Mouse (Mus musculus): ENCODE measurements at regions not wholly inside any gene's neighbourhood (a gene's known extent, or its start where the extent isn't known, plus 50 kb on each side); places are given as distances from the start of the nearest gene placed in this dataset.

GRCm38 (mm10) chr8:89150952-89151351, 107.0 kb upstream of the Sall1 start:
- DNase-seq: no peak

- no peak for DNase-seq
Observed at GRCm38 (mm10) chr8:89141529-89142235, 97.7 kb upstream of the Sall1 start.

GRCm38 (mm10) chr8:89139876-89140275, 95.9 kb upstream of the Sall1 start:
- no peak for DNase-seq

- DNase-seq: no peak
Observed at GRCm38 (mm10) chr8:89138416-89139125, 94.6 kb upstream of the Sall1 start.

GRCm38 (mm10) chr8:89134581-89135484, 90.9 kb upstream of the Sall1 start:
- DNase-seq: no peak

GRCm38 (mm10) chr8:89134058-89134457, 90.1 kb upstream of the Sall1 start:
- DNase-seq: no peak

GRCm38 (mm10) chr8:89121051-89121450, 77.1 kb upstream of the Sall1 start:
- no peak for DNase-seq

- no peak for DNase-seq
Observed at GRCm38 (mm10) chr8:89107895-89108660, 64.1 kb upstream of the Sall1 start.

GRCm38 (mm10) chr8:89106346-89106745, 62.4 kb upstream of the Sall1 start:
- DNase-seq: no peak

- no peak for DNase-seq
Observed at GRCm38 (mm10) chr8:89097396-89097795, 53.4 kb upstream of the Sall1 start.

Data from right cerebral cortex, postnatal 14 days (tissue).